Mouse (Mus musculus): ENCODE results near the gene Herc3. TPM values are rescaled to one million over a fixed set of nuclear protein-coding genes. Genes with fewer than 3 reads are reported as not detected.

The Herc3 gene
- total RNA-seq, 1 experiment from 2014 or later, result 40.5 TPM

DNA sequence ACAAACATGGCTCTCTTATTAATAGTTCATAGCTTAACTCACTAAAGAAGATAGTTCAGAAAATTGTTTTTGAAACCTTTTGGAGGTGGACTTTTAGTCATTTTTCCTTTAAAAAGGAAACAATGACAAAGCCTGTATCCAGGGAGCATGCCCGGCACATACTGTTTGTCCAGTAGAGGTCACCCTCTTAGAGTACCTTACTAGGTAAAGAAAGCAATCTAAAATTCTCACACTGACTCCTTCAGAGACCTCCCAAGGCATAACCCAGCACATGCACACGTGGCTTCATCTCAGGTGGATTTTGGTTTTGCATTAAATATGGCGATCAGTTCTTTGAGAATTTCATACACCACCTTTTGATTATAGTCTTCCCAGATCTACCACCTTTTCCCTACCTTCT, 90.4 kb downstream of the Herc3 start:
- no peak for DNase-seq

DNA sequence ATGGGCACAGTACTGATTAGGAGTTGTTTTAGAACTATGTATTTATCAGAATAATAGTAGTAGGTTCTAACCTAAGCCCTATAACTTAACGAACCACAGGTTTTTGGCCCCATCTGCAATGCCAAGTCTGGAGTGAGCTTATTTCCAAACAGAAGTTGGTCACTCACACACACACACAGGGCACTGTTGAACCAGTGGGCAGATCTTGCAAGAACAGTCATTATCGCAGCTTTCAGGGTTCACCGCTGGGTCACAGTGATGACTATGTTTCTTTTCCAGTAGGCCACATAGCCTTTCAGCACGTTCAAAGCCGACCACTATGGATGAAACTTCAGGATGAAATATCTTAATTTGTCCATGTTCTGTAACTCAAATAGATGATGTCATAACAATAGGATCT, 91.2 kb downstream of the Herc3 start:
- no peak for DNase-seq

DNA sequence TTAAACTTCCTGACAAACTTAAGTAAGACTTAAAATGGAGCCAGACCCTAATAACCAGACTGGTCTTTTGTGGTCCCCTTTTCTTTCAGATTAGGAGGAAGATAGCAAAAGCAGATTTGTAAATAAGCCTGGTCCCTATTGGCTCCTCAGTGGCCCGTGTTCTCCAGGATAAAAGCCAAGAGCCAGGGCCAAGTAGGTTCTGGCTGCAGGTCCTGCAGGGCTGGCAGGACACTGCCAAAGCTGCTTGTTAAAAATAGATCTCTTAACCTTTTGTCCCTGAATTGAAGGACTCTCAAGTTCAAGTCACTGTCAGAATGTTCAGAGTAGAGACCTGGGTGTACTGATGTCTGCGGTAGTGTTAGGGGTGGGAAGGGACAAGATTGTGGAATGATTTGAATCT, 96.6 kb downstream of the Herc3 start:
- DNase-seq, result peak; percentile 36

DNA sequence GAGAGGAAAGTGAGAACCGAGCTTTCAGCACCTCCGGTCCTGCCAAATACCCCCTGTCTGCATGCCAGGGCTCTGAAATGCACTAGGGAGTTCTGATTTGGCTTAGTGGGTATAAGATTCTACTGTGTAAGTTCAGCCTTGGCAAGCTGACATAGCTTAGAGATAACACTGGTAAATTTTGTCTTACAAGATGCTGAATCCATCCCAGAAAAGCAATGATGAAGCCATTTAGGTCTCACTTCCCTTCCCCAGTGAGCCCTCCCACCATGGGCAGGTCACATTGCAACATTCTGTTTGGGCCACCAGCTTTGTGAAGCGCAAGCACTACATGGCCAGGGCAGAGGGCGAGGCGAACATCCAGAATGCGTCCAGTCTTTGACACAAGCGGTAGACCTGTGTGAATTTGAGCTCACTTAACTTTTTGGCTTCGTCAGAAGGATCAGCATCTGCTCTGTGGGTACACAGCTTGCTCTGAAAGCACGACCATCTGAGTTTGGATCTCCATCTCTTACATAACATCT, 98.7 kb downstream of the Herc3 start:
- DNase-seq, result peak; percentile 12

DNA sequence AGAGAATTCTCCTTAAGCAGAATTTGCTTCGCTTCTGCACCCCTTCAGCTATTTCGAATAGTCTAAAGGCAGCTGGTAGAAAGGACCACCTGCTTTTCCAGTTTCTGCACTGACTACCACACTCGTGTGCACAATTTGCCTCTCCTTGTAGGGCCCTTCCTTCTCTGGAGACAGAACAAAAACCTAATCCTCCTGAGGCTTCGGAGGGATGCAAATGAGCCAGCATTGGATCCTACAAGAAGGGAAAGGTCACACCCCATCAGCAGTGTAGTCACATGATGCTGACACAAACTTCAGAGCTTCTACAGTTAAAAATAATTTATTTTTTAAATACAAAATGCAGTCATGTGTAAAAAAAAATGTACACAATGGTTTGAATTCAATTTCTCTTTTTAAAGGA, 99.9 kb downstream of the Herc3 start:
- no peak for DNase-seq

DNA sequence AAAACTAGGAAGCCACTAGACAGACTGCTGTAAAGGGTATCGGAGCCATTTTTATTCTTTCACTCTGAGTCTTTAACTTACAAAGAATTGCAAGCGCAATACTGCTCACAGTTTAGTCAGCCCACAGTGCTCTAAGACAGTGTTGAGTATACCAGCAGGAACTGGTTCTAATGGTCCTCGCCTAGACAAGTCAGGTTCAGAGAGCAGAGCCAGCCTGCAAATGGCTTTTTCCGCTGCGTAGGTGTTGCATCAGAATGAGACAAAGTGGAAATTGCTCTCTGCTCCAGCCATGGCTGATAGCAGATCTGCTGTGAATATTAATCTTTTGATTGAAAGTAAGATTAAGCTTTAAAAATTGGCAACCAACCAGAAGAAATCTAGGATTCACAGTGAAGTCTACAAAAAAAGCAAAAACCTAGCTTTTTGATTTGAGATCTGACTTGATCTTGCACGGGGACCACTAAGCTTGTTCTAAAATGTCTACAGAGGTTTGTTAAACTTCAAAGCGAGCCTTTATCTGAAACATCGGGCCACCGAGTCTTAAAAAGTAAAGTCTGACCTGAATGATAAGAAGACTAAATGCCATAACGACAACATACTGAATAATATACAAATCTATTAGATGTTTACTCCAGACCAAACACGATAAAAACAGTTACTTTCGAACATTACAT, 101.4 kb downstream of the Herc3 start:
- no peak for DNase-seq

DNA sequence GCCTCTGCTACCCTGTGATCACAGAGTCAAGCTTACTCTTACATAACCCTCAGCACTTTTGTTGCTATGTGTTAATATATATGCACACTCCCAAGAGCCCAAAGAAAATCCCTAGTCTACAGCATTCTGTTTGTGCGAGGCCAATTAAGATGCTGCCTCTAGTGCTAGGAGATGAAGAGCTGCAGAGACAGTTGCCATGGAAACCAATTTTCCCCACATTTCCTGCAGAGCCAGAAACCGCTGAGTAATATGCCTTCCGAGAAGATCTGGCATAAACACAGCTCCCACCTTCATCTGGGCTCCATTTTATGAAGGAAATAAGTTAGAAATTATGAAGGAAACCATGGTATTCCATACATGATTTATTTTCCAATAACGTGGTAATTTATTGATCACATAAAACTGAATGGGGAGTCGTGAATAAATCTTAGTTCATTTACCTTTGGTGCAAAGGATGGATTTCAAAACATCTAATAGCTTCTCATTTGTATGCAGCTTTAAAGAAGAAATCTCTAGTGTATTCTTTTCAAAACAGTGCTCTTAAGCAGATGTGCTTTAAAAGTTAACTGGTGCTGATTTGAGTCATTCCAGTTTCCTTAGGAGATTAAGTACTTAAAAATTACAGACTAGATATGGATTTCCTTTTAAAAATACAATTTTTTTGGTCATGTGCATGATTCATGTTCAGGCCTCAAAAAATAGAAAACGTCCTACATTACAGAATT, 102.1 kb downstream of the Herc3 start:
- no peak for DNase-seq

DNA sequence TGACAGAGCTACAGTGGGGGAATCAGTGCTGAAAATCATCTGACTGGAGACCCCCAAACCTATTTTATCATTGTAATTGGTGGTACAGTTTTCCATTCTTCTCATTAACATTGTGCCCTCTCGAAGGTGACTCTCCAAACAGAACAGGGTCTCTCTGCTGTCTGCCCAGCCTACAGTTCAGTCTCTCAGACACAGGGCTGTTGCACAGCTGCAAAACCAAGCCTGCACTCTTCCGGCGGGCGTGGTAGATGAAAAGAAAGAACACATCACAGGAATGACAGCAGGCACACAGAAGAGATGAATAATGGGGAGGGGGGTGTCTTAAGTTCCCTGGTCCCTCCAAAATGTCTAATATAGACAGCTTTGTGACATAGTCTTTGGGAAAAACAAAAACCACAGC, 102.9 kb downstream of the Herc3 start:
- no peak for DNase-seq

DNA sequence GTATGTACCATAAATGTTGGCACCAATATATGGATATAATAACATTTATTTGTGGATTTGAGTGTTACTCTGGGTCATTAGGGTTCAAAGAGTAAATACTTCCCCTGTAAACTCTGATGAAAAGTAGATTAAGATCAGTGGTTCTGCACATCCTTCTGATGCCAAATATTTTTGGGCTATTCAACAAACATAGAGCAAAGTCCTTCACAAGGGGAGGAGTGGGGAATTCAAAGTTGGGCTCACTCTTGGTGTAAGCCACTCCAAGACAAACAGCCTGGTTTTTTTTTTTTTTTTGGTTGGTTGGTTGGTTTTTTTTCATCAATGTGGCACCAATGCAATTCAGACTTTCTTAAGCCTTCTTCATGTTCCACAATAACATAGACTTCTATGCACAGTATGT, 106.5 kb downstream of the Herc3 start:
- no peak for DNase-seq

DNA sequence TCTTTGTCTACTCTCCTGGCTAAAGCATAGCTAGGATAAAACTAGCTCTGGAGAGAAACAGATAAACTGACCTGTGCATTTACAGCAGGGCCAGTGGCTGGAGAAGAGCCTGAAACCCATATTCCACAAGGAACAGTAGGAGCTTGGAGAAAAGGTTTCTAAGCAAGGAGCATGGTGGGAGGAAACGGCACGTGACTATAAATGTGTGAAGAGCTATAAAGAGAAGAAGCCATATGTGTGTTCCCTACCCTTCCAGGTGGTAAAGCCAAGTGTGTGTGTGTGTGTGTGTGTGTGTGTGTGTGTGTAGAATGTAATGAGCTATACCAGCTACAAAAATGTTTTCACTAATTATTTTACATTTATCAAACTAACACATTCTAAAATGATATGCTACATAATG, 111.0 kb downstream of the Herc3 start:
- DNase-seq, result no peak

DNA sequence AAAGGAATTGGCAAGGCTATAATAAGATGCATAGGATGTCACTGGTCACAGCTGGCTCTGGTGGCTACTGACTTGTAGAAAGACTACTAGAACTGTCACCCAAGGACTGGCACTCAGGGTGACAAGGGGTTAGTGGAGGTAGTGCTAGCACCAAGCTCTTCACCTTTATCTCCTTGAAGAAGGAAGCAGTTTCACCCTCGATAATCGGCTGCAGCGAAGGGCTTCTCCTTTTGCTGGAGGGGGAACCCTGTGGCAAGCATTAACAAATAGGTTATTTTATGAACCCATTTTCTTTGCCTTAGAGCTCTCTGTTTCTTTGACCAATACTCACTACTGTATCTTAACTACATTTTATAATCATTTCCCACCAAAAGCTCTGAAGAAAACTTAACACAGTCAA, 112.7 kb downstream of the Herc3 start:
- DNase-seq, result no peak

DNA sequence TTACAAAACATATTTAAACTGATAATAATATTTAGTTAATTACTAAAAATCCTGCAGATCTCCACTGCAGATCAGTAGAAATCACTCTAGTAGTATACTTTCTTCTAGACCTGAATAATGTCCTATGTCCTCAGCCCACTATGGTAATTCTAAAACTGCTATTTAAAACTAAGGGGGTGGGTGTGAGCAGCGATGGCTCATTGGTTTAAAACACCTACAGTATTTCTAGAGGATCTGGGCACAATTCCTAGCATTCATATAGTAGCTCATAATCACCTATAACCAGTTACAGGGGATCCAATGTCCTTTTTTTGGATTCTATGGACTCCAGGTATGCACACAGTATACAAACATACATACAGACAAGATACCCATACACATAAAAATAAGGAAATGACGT, 115.0 kb downstream of the Herc3 start:
- no peak for DNase-seq

DNA sequence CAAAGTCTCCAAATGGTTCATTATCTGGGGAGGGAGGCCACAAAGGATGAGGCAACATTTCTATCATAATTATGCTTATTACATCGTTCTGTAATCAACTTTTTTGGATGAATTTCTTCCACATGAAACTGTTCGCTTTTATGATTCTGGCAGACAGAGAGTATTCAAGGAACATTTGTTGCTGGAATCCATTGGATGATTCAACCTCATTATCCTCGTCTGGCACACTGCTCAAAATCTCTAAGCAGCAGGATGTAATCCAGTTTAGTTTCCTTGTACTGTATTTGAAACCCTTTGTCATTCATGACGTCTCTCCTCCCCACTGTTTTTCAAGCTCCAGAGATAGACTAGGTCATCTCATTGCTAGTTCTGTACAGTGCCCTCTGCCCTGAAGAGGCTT, 115.6 kb downstream of the Herc3 start:
- DNase-seq, result no peak

DNA sequence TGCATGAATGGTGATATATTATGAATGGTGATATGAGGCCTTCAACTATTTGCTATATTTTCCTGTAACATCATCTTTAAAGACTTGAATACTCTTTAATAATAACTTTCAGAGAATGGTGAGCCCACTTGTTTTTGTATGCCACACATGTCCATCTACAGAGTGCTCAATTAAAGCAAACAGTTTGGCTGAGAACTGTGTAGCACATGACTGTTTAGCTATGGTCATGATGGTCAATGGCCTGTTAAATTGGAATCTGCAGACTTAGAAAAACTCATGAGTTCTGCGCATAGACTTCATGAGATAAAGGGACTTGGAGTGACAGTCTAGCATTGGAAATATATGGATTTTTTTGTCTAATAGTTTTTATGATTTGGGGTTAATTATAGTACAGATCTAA, 119.1 kb downstream of the Herc3 start:
- DNase-seq, result no peak

DNA sequence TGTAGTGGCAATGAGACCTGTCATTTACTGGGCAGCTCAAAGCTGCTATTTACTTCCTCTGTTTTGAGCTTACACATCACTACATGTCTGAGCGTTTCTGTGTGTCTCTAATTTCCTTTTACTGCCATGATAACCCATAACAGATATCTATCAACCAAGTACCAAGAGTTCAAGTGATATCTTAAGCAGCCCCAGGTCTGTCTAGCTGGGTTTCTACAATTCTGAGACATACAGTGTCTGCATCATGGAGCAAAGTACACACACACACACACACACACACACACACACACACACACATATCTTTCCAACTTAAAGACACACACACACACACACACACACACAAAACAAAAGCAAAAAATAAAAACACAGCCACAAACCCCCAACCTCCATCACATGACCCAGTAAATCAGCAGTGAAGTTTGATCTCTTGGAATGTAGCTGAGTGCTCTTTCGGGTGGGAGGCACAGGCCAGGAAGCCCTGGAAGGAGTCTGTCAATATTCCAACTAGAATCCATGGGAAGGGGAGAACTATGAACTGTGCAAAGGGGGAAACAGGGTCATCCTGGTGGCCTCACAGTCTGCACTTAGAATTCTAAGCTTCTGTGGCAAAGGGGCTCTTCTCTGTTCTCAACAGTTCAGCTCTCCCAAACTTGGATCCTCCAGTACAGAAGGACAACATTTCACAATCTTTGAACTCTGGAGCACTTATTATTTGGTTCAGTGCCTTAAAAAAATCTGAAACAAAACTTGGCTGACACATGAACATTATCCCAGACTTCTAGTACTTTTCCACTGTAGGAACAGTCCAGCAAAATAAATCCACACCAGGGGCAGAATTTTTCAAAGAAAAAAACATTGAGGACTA, 120.1 kb downstream of the Herc3 start:
- no peak for DNase-seq

DNA sequence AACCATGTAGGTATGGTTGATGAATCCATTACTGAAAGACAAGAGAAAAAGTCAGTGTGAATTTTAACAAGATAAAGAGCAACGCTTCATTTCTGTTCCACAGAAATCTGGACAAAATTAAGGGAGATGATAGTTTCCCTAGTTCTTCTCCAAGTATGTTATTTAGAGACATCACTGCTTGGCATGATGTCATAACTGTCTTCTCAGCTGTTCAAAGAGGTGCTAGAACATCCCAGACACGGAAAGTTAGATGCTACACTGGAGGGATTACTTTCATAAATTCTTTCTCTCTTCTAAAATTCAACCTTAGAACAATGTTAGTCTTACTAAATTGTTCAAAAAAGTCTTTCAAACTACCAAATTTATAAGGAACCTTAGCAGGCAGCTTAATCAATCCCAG, 129.3 kb downstream of the Herc3 start:
- DNase-seq, result no peak

DNA sequence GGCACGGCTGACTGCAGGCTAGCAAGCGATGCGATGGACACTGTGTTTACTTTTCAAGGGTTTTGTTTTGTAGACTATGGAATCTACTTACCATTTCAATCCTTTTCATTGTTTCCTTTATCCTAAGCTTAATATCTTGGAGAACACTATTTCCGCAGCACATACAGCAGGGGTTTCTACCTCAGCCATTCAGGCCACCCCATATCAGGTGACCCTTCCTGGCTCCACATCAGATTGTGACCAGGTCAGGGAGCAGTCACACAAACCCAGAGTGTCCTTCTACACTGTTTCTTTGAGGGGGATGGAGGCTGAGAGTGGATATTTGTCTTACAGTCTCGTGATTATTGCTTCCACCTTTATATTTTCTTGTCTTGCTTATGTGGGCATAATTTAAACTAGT, 131.4 kb downstream of the Herc3 start:
- no peak for DNase-seq

DNA sequence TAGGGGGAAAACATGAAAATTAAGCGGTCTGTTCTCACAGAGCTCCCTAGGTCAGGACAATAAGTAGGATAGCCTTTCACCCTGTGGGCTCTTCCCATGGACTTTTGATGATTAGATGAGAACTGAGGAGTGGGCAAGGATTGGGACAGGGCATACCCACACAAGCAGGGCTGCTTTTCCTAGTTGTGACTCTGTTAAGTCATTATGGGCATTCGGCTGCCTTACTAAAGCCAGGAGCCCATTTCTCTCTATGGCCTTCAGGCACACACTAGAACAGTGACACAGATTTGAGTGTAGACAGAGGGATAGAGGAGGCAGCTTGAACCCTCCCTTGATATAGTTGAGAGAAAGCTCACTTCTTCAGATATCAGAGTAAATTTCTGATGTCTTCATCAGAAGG, 132.8 kb downstream of the Herc3 start:
- no peak for DNase-seq

DNA sequence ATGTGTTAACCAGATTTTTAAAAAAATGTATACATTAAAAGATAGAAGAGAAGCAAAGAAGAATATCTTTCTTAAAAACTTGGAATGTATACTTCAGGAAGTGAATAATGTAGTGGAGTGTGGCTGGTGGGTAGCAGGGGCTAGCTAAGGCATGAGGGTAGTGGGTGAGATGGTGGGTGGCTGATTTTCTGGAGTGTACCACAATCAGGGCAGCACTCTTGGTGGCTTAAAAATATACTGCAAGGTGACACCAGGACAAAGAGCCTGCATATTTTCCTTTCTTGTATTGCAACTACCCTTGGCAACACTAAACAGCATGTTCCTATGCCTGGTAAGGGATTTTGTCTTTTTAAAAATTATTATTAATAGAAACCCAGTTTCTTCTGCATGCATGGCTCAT, 133.3 kb downstream of the Herc3 start:
- no peak for DNase-seq

DNA sequence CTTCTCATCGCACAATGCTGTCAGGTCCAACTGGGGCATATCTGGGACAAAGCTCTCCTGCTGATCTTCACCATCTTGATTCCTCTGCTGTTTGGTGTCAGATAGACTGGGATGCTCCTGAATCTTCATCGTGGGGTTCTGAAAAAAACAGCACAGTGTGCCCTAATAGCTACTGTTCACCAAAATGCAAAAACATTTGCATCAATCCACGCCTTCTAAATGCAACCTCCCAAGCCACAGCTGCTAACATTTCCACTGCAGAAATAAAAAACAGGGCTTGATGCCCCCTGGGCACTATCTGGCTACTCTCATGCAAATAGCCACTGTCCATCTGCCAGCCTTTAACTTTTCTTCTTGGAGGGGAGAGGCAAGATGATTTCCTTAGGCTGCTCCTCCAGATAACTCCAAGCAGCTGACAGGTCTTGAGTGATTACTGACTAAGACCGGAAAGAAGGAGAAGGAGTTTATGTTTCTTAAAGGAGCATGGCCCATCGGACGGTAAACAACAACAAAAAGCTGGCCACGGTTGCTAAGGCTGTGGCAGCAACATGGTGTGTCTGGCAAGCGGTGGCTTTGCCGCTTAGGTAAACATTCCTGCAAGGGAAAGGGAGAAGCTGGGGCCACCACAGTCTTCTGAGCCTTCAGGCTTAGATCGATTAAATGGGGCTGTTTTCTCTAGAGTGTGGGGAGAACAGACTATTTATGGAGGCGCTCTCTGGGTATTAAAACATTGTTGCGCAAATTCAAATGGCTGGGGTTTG, 134.0 kb downstream of the Herc3 start:
- DNase-seq, result no peak

DNA sequence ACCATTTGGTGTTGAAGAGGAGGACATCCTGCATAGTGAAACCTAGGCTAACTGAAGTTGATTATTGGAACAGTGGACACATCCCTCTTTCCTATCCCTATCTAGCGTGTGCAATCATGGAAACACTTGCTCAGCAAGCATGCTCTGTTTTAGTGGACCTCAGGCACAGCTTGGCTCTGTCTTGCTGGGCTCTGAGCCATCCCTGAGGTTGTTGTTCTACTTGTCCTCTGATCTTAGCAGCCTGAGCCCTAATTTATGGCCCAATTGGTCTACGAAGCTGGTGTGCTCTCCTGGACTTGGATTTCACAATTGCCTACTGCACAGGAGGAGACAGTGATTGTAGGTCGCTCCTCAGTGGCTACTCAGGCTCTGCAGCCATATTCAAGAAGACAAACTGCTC, 137.0 kb downstream of the Herc3 start:
- peak; percentile 21 for DNase-seq
